Mouse (Mus musculus) stomach, embryonic 14.5 days (tissue): Measurements from ENCODE around the gene Olfr1137. TPM values are rescaled to one million over a fixed set of nuclear protein-coding genes. Genes with fewer than 3 reads are reported as not detected.

Experiments
- ATAC-seq: fragments of 200-750 bp; cut with Nextera tagmentation; 2 replicates; pipeline ENCODE4 v1.8.0; 2017; ENCODE audit warnings: low read depth, moderate TSS enrichment; ENCODE audit not compliant: insufficient number of reproducible peaks, insufficient read depth, low FRiP score
- H3K27ac ChIP-seq: fragments of 300-500 bp; sonication (generic); 2 replicates; pipeline ENCODE4 v1.5.1; 2014; ENCODE audit warnings: mild to moderate bottlenecking, low read length, moderate library complexity, mixed read lengths
- H3K27me3 ChIP-seq: fragments of 300-500 bp; sonication (generic); 2 replicates; pipeline ENCODE4 v1.6.1; 2014; ENCODE audit warnings: low read length, control low read depth, mixed read lengths; ENCODE audit not compliant: control insufficient read depth, insufficient read depth
- H3K36me3 ChIP-seq: fragments of 300-500 bp; sonication (generic); 2 replicates; pipeline ENCODE4 v1.6.1; 2014; ENCODE audit warnings: mild to moderate bottlenecking, control low read depth, low read length, moderate library complexity, mixed read lengths; ENCODE audit not compliant: control insufficient read depth, insufficient read depth
- H3K4me1 ChIP-seq: fragments of 300-500 bp; sonication (generic); 2 replicates; pipeline ENCODE4 v1.6.1; 2014; ENCODE audit warnings: low read length, control low read depth, mixed read lengths; ENCODE audit not compliant: control insufficient read depth, insufficient read depth
- H3K4me2 ChIP-seq: fragments of 300-500 bp; sonication (generic); replicated peaks from 2 replicates; pipeline ENCODE4 v1.6.1; 2014; ENCODE audit warnings: low read depth, low read length, control low read depth
- H3K4me3 ChIP-seq: fragments of 300-500 bp; sonication (generic); 2 replicates; pipeline ENCODE4 v1.5.1; 2014; ENCODE audit warnings: low read depth, low read length, control low read depth
- H3K9ac ChIP-seq: fragments of 300-500 bp; sonication (generic); replicated peaks from 2 replicates; pipeline ENCODE4 v1.6.1; 2014; ENCODE audit warnings: low read depth, mild to moderate bottlenecking, control low read depth, low read length, moderate library complexity, mixed read lengths
- H3K9me3 ChIP-seq: fragments of 300-500 bp; sonication (generic); 2 replicates; pipeline ENCODE4 v1.6.1; 2016; ENCODE audit warnings: low read depth, low read length, control low read depth; ENCODE audit not compliant: control insufficient read depth
- WGBS: fragments of 180-500 bp; shearing (Covaris S2); extraction: QIAGEN DNeasy Blood & Tissue Kit; methylation state at CpG from one replicate; pipeline ENCODE4 v1.1.7; 2014; 5-methylcytosine and 5-hydroxymethylcytosine counted together
- polyA plus RNA-seq: library from polyadenylated mRNA; unstranded; fragments of >200 nt; fragmentation: Nextera tagmentation; extraction: Ambion mirVana; gene quantifications from 2 replicates; pipeline ENCODE4 v1.2.1, GENCODE M21; 2014

The Olfr1137 gene
- not detected in 2 replicates for polyA plus RNA-seq

DNA sequence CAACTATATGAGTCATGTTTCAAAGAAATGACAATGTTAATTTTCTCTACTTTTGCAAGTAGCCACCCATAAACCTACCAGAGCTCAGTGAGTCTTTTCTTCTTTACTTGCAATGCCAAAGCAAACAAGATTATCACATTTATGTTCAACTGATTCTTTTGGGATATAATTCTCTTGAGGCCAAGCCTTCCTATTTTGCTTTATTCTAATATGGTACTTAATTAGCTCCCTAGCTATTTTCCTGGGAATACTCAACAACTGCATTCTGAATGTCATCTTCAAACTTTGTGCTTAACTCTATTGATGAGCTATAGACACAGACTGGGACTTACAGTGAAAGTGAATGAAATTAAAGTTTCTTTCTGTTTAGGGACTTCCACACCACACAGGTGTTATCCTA, at the start of gene Olfr1137:
Gene Olfr1137 (minus strand): TSS at position 101 of the 400 bp plus-strand sequence.
- Histone ChIP-seq H3K4me2 (no peak within 1 kb of the TSS), H3K4me1 (no peaks in the 10 kb centered on the region), H3K4me3 (no peak within 1 kb of the TSS), H3K27me3 (no peaks in the 10 kb centered on the region), H3K9me3 (no peaks in the 10 kb centered on the region), H3K9ac (no peak within 1 kb of the TSS), H3K27ac (no peak within 1 kb of the TSS), H3K36me3 (no peaks in the 10 kb centered on the region)
- no peak for ATAC-seq

DNA sequence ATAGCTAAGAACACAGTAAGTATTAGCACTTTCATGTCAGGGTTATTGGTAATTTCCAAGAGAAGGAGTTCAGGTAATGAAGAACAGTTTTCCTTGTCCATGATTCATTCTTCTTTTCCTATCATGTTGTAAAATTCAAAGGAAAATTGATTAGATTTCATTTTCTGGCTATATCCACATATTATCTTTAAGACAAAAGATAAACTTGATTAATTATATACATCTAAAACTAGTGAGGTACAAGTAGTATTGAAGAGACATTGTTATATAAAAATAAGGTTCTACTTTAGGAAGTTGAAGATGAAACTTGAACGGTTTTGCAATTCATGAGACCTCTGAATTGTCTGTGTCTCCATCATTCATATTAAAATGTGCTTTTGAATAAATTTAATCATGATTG, 40.9 kb upstream of the Olfr1137 start, which contains the start of gene Olfr1141:
Gene Olfr1141 (minus strand): TSS at position 101 of the 400 bp plus-strand sequence.
- ATAC-seq: no peak
- no peak within 1 kb of the TSS for H3K27ac ChIP-seq
- H3K27me3 ChIP-seq: no peaks in the 10 kb centered on the region
- no peak within 1 kb of the TSS for H3K4me2 ChIP-seq
- no peaks in the 10 kb centered on the region for H3K4me1 ChIP-seq
- H3K9ac ChIP-seq: no peak within 1 kb of the TSS
- no peaks in the 10 kb centered on the region for H3K36me3 ChIP-seq
- 84% methylated on average over 1 of the region's 1 CpGs for WGBS
- H3K4me3 ChIP-seq: no peak within 1 kb of the TSS
- no peaks in the 10 kb centered on the region for H3K9me3 ChIP-seq

DNA sequence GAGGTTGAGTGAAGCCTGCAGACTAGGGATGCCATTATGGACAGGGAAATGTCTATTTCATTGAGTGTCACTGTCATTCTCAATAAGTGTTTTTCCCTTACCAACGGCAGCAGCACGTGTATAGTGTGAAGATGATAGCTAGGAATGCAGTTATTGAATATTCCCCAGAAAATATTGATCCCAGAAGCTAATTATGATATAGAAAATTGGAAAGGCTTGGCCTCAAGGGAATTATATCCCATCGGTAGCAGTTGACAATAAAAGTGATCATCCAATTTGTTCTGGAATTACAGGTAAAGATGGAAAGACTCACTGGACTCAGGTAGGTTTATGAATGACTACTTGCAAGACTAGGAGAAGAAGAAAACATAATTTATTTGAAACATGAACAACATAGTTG, 30.5 kb upstream of the Olfr1137 start, which contains the start of gene Olfr1140:
Gene Olfr1140 (plus strand): TSS at position 301 of the 400 bp plus-strand sequence.
- H3K4me1 ChIP-seq: no peaks in the 10 kb centered on the region
- ATAC-seq: no peak
- H3K4me3 ChIP-seq: no peak within 1 kb of the TSS
- H3K4me2 ChIP-seq: no peak within 1 kb of the TSS
- H3K27ac ChIP-seq: no peak within 1 kb of the TSS
- H3K27me3 ChIP-seq: no peaks in the 10 kb centered on the region
- WGBS: 76% methylated on average over 3 of the region's 3 CpGs
- H3K9ac ChIP-seq: no peak within 1 kb of the TSS
- H3K9me3 ChIP-seq: no peaks in the 10 kb centered on the region
- H3K36me3 ChIP-seq: no peaks in the 10 kb centered on the region

DNA sequence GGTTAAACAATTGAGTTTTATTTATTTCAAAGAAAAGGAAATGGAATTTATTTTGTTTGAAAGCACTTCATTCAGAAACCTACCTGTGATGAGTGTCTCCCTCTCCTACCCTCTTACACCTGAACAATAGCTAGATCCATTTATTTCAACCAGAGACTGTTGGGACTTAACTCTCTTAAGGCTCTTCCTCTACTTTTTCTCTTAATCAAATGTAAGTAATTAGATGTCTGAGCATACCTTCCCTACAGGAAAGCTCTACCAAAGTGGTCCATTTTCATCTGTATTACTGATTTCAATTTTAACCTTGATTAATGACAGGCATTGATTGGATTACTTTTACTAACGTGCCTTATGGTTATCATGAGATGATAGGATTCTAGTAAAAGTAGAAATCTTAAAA, 26.9 kb upstream of the Olfr1137 start, which contains the start of gene Olfr1138:
Gene Olfr1138 (minus strand): TSS at position 101 of the 400 bp plus-strand sequence.
- no peak within 1 kb of the TSS for H3K4me3 ChIP-seq
- H3K36me3 ChIP-seq: no peaks in the 10 kb centered on the region
- H3K27me3 ChIP-seq: no peaks in the 10 kb centered on the region
- no peak within 1 kb of the TSS for H3K4me2 ChIP-seq
- no peak within 1 kb of the TSS for H3K9ac ChIP-seq
- WGBS: 85% methylated on average over 1 of the region's 1 CpGs
- no peaks in the 10 kb centered on the region for H3K4me1 ChIP-seq
- ATAC-seq: no peak
- H3K9me3 ChIP-seq: no peaks in the 10 kb centered on the region
- H3K27ac ChIP-seq: no peak within 1 kb of the TSS

DNA sequence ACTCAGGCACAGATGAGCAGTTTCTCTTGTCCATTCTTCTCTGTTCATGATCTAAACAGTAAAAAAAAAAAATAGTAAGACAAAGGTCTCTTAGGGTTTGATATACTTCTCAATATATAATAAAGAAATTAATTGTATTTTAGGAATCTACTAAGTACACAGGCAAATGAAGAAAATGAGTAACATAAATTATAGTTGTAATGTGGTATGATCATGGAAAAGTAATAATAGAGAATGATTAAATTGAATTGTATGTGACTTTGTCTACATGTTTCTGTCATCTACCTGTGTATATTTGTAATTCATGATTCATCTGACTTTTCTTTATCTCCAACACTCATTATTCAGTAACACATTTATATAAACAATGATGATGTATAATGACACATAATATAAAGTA, 19.1 kb downstream of the Olfr1137 start, which contains the start of gene Olfr1136:
Gene Olfr1136 (minus strand): TSS at position 101 of the 400 bp plus-strand sequence.
- Histone ChIP-seq H3K27ac (no peak within 1 kb of the TSS), H3K36me3 (no peaks in the 10 kb centered on the region), H3K27me3 (no peaks in the 10 kb centered on the region), H3K4me1 (no peaks in the 10 kb centered on the region), H3K4me2 (no peak within 1 kb of the TSS), H3K4me3 (no peak within 1 kb of the TSS), H3K9ac (no peak within 1 kb of the TSS), H3K9me3 (no peaks in the 10 kb centered on the region)
- ATAC-seq: no peak

DNA sequence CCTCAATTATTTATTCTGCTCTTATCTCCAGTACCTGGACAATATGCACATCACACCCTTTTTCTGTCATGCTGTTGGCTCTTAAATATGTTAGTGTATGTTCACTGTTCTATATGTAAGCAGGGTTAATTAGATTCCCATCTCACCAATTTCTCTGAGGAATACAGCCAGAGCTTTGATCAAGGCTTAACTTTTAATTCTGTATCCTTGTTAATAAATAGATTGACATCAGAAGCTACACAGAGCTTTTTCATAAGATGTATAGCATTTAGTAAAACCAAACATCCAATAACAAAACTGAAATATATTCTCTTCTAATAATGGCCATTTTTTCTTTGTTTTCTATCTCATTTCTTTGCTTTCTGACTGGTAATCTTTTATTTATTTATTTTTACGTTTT, 39.4 kb downstream of the Olfr1137 start, which contains the start of gene Olfr1135:
Gene Olfr1135 (minus strand): TSS at position 101 of the 400 bp plus-strand sequence.
- Histone ChIP-seq H3K4me1 (no peaks in the 10 kb centered on the region), H3K9ac (no peak within 1 kb of the TSS), H3K36me3 (no peaks in the 10 kb centered on the region), H3K27ac (no peak within 1 kb of the TSS), H3K9me3 (no peaks in the 10 kb centered on the region), H3K4me3 (no peak within 1 kb of the TSS), H3K27me3 (no peaks in the 10 kb centered on the region), H3K4me2 (no peak within 1 kb of the TSS)
- ATAC-seq: no peak
- WGBS: 15% methylated on average over 1 of the region's 1 CpGs

Other genes starting within 250 kb of the Olfr1137 start
- not detected in 2 replicates for gene Pramel7, start 216.1 kb downstream of the Olfr1137 start, polyA plus RNA-seq
- gene Pramel6, start 206.6 kb downstream of the Olfr1137 start, polyA plus RNA-seq: not detected in 2 replicates
- not detected in 2 replicates for gene Olfr153, start 181.4 kb downstream of the Olfr1137 start, polyA plus RNA-seq
- gene Olfr1128, start 167.6 kb downstream of the Olfr1137 start, polyA plus RNA-seq: not detected in 2 replicates
- not detected in 2 replicates for gene Olfr1129, start 139.3 kb downstream of the Olfr1137 start, polyA plus RNA-seq
- not detected in 2 replicates for gene Olfr1130, start 107.0 kb downstream of the Olfr1137 start, polyA plus RNA-seq
- not detected in 2 replicates for gene Olfr1131, start 86.1 kb downstream of the Olfr1137 start, polyA plus RNA-seq
- not detected in 2 replicates for gene Olfr1132, start 75.6 kb downstream of the Olfr1137 start, polyA plus RNA-seq
- not detected in 2 replicates for gene Olfr1133, start 65.8 kb downstream of the Olfr1137 start, polyA plus RNA-seq
- not detected in 2 replicates for gene Olfr1134, start 54.7 kb downstream of the Olfr1137 start, polyA plus RNA-seq
- gene Olfr1135, start 39.5 kb downstream of the Olfr1137 start, polyA plus RNA-seq: not detected in 2 replicates
- gene Olfr1136, start 19.2 kb downstream of the Olfr1137 start, polyA plus RNA-seq: not detected in 2 replicates
- gene Olfr1138, start 26.8 kb upstream of the Olfr1137 start, polyA plus RNA-seq: not detected in 2 replicates
- not detected in 2 replicates for gene Olfr1140, start 30.6 kb upstream of the Olfr1137 start, polyA plus RNA-seq
- not detected in 2 replicates for gene Olfr1141, start 40.8 kb upstream of the Olfr1137 start, polyA plus RNA-seq
- not detected in 2 replicates for gene Olfr152, start 66.3 kb upstream of the Olfr1137 start, polyA plus RNA-seq
- not detected in 2 replicates for gene Olfr1143, start 87.4 kb upstream of the Olfr1137 start, polyA plus RNA-seq
- not detected in 2 replicates for gene Olfr1145, start 96.6 kb upstream of the Olfr1137 start, polyA plus RNA-seq
- not detected in 2 replicates for gene Olfr1148, start 117.4 kb upstream of the Olfr1137 start, polyA plus RNA-seq
- not detected in 2 replicates for gene Olfr1150-ps1, start 130.8 kb upstream of the Olfr1137 start, polyA plus RNA-seq
- gene Olfr1151, start 142.7 kb upstream of the Olfr1137 start, polyA plus RNA-seq: not detected in 2 replicates
- gene Olfr1152, start 153.3 kb upstream of the Olfr1137 start, polyA plus RNA-seq: 0.06 TPM in 1 of 2 replicates, not detected in the other
- gene Olfr1153, start 181.8 kb upstream of the Olfr1137 start, polyA plus RNA-seq: not detected in 2 replicates
- gene Olfr1154, start 192.0 kb upstream of the Olfr1137 start, polyA plus RNA-seq: not detected in 2 replicates
- not detected in 2 replicates for gene Olfr1155, start 232.0 kb upstream of the Olfr1137 start, polyA plus RNA-seq
- gene Olfr1156, start 239.9 kb upstream of the Olfr1137 start, polyA plus RNA-seq: not detected in 2 replicates